Mouse (Mus musculus) mature B cell (primary cell): ENCODE data around the gene Pdzrn4.

Experiments used
- in situ Hi-C: fragments of 300-500 bp; cut with MboI; formaldehyde crosslinking; loops from 2 replicates; pipeline ENCODE4 v1.14.3; 2019

The Pdzrn4 gene

DNA sequence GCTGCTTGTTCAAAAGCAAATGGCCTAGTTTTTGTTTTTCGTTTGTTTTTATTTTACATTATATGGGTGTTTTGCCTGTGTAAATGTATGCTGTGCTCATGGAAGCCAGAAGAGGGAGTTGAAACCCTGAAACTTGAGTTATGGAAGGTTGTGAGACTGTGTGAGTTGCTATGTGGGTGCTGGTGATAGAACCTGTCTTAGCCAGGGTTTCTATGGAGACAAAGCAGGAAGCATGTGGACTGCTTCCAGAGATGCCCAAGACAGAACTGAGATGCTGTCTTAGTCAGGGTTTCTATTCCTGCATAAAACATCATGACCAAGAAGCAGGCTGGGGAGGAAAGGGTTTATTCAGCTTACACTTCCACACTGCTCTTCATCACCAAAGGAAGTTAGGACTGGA, 190.8 kb downstream of the Pdzrn4 start:
- in situ Hi-C loops = no loop called here

DNA sequence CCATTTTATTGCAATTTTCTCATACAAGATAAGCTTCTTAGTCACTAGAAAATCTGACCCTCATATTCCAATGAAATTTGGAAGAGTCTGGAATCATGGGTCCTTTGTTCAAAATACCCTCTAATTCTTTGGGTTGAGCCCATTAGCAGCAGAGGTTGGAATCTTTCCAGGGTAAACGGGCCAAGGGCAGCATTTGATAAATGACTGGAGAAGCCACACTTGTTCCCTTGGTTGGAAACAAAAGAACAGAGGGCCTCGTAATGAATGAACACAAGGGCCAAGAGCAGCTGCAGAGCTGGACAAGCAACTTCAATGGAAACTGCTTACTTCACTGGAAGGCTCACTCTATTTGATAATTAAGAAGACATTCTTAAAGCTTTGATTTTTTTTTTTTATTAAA, 198.0 kb downstream of the Pdzrn4 start:
- in situ Hi-C loops = no loop called here

DNA sequence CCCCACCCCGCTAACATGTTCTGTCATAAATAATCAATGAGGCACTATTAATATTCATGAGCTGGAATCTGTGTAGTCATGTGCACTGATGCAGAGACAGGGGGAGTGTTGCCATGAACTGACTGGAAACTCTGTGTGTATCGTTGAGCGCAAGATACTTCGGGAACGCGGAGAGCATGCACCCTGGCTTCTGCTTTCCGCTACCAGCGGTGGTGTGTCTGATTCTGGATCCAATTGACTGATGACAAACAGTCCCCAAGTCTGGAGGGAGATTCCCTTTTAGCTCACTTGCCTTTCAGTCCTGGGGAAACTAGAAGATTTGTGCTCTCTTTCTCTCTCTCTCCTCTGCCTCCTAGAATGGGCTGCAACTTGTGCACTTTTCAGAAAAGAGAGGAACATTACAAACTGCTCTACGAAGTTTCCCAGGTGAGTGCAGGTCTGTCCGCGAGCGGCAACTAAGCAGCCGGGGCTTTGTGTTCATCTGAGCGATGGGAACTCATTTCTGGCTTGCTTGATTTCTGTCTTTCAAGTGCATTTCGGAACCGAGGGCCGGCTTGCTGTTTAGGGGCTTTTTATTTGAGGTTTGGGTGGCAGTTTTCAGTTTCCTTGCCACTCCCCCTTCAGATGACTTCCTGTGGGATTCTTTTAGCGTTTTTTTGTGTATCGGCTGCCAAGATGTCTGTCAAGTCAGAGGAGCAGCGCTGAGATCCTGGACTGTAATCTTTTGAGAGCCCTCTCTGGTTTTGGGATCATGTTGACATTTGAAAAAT, 200.5 kb downstream of the Pdzrn4 start:
- in situ Hi-C loops = no loop called here

DNA sequence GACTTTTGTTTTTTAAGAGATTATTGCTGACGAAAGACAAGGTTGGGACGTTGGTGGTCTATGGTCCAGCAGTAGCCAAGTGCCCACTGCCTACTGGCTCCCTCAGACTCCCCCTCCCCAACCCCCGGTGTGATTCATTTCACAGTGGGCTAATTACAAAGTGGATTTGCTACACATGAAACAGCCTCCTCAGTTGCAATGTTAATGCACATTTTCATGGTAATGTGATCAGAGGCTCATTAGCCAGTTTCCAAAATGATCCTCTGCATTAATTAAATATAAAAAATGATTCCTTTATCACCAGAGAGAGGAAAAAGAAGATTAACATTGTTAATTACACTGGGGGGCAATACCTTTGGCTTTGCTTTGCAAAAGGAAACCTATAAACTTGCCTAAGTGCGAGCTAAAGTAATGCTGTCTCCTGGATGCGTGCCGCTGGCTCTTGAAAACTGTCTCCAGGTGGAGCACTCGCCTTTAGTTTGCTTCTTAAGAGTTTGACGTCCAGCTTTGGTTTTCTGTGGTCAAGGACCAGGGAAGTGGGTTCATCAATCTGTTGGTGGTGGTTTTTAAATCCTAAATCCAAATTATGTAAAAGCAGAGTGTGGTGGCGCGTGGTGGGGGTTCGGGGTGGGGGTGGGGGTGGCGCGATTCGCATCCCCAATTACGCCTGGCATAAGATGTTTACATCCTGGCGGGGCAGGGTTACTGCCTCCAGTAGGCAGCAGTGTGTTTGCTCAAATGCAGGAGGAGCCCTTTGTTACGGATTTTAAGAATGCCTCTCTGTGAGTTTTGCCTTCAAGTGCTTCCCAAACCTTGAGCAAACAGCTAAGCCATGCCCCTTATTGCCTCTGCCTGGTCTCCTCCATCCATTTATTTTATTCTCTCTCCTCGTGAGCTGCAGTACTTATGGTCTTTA, 202.0 kb downstream of the Pdzrn4 start:
- in situ Hi-C loops = no loop called here

DNA sequence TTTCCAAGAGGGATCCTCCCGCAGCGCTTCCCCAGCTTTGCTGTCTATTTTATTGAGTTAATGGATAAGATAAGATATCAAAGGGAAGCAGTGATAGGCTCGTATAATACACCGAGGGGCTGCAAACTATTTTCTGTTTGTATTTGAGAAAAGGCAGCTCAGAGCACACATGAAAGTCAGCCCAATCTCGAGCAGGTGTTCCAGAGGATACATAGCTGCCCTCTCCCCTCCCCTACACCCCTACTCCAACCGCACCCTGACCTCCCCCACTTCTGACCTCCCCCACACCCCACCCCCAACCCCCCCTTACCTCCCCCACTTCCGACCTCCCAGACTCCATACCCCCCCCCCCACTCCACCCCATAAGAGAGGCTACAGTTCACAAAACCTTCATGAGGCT, 202.7 kb downstream of the Pdzrn4 start:
- in situ Hi-C loops = no loop called here

GRCm38 (mm10) chr15:92610866-92611265, 214.2 kb downstream of the Pdzrn4 start:
- in situ Hi-C loops = no loop called here

- in situ Hi-C loops = no loop called here
These were observed 215.7 kb downstream of the Pdzrn4 start for GRCm38 (mm10) chr15:92612386-92612785.

DNA sequence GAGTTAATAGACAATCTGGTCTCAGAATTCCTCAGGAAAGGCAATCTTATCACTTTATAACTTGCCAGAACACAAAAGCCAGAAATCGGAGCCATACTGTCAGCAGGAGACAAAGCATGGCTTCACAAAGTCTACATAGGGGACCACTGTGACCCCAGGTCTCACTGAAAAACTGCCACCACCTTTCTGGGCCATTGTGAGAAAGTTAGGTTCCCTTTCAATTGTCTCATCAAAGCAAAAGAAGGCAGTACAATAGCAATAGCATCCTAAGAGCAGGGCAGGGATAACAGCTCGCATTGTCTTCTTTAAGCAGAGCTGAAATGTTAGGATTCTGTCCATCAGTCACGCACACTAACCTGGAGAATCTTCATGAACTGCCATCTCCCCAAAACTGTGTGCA, 216.5 kb downstream of the Pdzrn4 start:
- in situ Hi-C loops = no loop called here

GRCm38 (mm10) chr15:92621731-92622234, 225.1 kb downstream of the Pdzrn4 start:
- in situ Hi-C loops = no loop called here

DNA sequence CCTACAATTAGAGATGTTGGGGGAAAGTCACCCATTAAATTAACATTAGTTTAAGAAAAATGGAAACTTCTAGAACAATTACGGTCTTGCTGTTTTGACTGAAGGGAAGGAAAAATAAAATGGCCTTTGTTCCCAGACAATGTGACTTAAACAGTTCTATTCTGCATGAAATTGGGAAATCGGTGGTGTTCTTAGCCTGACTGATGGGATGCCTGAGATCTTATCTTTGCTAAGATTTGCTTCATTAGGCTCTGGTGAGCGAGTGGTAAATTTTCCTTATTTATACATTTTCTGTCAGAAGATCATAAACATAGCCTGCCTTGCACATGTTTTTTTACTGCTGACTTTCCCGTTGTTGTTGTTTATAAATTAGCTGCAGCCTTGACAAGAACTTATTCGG, 225.6 kb downstream of the Pdzrn4 start:
- in situ Hi-C loops = no loop called here

DNA sequence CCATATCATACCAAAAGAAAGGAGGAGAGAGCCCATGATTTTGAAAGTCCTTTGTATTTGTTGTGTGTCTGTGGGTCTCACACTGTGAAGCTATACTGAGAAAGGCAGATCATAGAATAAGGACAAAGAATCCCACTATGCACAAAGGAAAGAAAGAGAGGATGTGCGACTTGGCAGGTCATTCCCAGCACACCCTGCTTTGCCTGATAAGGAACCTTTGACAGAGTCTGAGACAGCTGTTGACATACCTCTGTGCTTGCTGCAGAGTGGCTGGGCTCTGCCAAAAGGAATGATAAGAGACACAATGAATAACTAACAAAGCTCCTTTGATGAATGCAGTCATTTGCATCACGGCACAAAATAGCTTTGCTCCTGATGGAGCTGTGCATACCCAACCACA, 232.5 kb downstream of the Pdzrn4 start:
- in situ Hi-C loops = no loop called here

GRCm38 (mm10) chr15:92634044-92634610, 237.4 kb downstream of the Pdzrn4 start:
- in situ Hi-C loops = no loop called here

- in situ Hi-C loops = no loop called here
These were observed 243.8 kb downstream of the Pdzrn4 start for GRCm38 (mm10) chr15:92640212-92641082.

GRCm38 (mm10) chr15:92671279-92672051, 274.8 kb downstream of the Pdzrn4 start:
- in situ Hi-C loops = no loop called here

GRCm38 (mm10) chr15:92676096-92676495, 279.4 kb downstream of the Pdzrn4 start:
- in situ Hi-C loops = no loop called here

- in situ Hi-C loops = no loop called here
These were observed 281.7 kb downstream of the Pdzrn4 start for GRCm38 (mm10) chr15:92678377-92678776.

DNA sequence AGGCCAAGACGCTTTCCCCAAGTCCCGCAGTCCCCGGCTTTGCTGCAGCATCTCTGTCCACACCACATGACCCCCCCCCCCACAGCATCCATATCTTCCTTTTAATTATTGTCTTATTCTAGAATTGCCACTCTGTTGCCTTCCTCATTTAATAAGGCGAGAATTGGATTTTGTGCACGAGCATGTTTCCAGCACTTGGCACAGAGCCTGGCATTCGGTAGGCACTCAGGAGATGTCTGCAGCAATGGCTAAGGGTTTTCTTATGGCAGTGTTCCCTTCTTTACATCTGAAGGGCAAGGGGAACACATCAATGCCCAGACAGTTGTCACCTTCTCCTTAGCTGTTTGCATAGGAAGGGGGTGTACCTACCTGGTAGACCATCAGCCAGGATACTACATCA, 282.9 kb downstream of the Pdzrn4 start:
- in situ Hi-C loops = no loop called here

DNA sequence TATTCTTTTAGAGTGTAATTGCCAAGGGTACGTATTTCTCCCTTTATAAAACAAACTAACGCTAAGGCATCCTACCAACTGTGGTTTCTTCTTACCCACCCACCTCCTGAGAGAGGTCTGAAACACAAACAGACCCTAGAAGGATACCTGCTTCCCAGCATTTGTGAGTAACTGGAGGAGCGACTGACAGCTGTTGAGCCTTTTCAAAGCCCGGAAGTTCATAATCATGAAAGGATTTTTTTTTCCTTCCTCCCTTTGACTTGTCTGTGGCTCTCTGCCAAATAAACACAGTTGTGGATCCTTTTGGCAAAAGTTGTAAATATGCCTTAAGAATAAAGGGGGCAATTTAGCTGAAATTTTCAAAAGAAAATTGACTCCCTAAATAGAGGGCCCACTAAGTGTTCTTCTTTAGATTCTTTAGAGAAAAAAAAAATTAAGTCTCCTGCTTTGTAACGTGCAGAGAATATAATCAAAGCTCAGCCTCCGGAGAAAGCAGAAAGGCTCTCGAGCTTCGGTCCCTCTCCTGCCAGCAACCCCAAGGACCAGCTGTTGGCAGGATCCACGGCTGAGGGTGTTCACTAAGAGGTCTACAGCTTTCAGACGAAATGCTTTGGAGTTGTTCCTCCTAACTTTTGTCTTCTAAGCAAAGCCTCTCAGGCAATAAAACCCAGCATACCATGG, 299.7 kb downstream of the Pdzrn4 start:
- in situ Hi-C loops = no loop called here

DNA sequence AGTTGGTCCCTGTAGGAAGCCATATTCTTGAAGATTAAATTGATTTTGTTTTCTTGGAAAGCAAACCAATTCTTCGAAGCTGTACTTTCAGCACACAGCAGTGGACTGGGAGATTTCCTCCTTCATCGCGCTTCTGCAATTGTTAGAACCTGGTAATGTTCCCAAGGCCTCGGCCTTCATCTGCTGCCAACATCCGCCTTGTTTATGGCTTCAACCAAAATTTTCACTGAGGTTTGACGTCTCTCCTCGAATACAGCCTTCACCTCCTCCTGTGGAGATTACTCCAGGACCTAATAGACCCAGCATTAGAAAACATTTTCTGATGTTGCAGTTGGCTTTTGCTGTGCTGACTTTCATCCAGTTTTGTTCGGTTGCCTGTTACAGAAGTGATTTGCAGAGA, 307.5 kb downstream of the Pdzrn4 start:
- in situ Hi-C loops = no loop called here

GRCm38 (mm10) chr15:92738676-92739075, 342.0 kb downstream of the Pdzrn4 start:
- in situ Hi-C loops = no loop called here
